Mouse (Mus musculus) cerebellum, adult 9-10 months (tissue): ENCODE results near the gene Jup.
A peak's percentile ranks its signal among the peaks of the same experiment; 100 is the strongest.

ENCODE experiments used
- DNase-seq: peaks from one replicate; pipeline ENCODE4 v3.0.0; 2022

Gene Jup

GRCm38 (mm10) chr11:100408076-100408834 lies 10.7 kb upstream of the Jup start:
- peak; percentile 90 for DNase-seq

DNA sequence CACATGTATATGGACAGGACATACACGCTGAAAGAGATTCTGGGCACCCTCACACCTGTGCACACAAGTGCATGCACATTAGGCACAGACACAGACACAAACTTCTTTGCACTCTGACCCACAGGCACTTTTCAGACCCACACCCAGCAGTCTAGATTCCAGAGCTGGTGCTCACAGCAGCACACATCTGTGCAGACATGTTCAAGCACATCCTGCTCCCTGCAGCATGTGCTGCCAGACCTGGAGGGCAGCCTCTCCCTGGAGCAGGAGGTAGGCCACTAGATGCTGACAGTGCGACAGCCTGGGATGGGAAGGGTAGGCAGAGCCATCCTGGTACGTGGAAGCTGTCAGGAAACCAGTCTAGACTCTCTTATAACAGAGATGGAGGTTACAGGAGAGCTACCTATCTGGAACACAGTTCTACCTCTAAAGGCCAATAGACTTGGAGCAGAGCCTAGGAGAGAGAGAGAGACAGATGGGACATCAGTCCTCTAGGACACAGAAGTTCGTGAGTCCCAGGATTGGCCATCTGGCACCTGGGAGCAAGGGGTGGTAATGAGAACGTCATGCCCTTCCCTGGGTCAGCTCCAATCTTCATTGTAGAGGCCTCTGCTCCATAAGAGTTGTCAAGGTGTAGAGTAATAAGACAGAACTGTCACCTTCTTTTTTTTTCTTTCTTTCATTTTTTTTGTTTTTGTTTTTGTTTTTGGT lies 9.6 kb upstream of the Jup start:
- peak; percentile 98 for DNase-seq

- peak; percentile 67 for DNase-seq
These were observed 8.7 kb upstream of the Jup start for GRCm38 (mm10) chr11:100406273-100406672.

DNA sequence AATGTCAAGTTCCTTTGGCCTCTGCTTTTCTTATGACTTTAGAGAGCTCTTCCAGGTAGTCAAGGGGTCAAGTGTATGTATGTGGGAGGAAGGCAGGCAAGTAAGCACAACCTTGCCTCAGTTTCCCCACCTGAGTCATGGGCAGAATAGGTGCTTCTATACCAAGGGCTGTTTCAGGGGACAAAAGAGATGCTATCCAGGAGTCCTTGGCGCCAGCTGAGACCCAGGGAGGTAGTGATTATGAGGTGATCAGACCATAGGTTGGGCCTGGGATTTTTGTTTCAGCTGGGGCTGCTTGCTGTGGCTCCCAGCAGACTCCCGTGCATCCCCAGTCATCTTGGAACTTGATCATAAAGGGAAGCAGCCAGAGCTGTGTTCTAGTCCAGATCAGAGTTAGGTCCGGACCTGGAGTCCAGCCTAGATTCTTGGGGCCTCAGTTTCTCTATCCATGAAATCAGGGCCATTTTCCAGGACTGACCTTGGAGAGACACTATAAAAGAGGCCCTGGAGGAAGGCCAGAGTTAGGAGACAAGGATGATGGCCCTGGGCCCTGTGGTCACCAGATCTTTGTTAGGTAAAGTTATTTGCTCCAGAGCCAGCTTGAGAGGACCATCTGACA lies 7.0 kb upstream of the Jup start:
- DNase-seq, result peak; percentile 57

DNA sequence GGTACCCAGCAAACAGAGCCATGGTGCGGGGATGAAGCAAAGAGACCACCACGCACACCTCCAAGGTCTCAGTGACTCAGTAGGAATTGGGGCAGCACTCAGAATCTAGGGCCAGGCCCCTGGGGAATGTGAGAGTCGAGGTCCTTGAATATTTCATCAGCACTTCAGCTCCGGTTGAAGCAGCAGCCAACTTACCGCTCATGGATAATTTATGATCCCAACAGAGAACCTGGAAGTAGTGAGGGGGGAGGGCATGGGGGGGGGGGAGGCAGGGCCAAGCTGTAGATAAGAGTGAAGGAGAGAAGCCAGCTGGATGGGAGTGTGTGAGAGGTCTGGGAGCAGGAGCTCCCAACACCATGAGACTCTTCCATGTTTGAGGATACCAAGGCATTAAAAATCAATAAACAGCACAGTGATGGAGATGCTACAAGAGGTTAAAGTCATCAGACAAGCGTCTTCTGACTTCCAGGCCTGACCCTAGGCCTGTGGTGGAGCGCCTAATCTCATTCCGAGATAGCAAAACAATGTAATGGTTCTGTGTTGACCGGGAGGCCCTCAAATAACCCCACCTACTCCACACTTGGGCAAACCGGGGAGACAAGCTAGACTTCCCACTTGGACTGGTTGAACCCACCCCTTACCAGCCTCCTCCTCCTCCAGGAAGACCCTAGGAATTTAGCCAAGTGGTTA lies 6.0 kb upstream of the Jup start:
- peak; percentile 42 for DNase-seq

- DNase-seq, result peak; percentile 44
These were observed 5.1 kb upstream of the Jup start for GRCm38 (mm10) chr11:100402682-100403081.

DNA sequence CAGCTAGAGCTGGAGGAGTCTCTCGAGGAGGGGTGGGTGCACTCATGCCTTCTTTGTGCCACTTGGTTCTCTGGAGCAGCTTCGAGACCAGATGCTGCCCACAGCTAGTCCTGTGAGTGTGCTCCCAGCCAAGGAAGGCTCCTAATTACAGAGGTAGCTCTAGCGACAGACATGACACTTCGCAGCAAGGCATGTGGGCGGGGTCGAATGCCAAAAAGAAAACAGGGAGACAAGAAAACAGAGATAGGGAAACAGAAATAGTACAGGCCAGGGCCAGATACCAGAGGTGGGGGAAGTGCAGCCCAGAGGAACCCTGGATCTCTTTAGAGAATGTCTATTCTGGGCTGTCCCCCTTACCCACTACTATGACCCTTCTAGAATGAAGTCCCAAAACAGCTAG lies 4.7 kb upstream of the Jup start:
- peak; percentile 50 for DNase-seq

GRCm38 (mm10) chr11:100400842-100401241 lies 3.3 kb upstream of the Jup start:
- DNase-seq, result peak; percentile 42

GRCm38 (mm10) chr11:100399727-100400538 lies 2.4 kb upstream of the Jup start:
- peak; percentile 61 for DNase-seq

DNA sequence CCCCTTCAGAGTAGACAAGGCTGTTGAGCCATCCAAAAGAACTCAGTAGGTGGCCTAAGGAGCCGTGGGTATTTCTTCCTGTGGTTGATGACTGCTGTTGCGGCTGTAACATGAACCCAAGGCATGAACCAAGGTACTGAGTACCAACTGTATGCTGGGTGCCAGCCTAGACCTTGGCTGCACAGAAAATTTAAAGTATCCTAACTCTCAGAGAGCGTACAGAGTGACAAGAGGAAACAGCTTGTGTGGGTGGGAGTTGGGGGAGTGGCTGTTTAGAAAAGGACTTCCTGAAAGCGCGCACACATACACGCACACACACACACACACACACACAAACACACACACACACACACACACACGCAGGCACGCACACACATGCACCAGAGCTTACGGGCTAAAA lies 1.8 kb upstream of the Jup start:
- DNase-seq, result no peak

DNA sequence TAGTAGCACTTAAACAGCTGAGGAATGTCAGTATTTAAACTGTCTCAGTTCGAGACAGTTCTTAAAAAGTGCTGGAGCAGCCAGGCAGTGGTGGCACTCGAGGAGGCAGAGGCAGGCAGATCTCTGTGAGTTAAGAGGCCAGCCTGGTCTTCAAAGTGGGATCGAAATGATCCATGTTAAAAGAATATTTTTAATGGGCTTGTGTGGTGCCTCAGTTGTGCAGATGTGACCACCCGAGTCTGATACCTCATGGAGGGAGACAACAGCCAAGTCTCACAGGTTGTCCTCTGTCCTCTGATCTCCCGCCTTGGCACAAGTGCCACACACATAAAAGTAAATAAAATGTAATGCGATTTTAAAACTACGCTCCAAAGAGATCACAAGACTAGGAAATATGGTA lies 954 bp upstream of the Jup start:
- DNase-seq, result peak; percentile 63

DNA sequence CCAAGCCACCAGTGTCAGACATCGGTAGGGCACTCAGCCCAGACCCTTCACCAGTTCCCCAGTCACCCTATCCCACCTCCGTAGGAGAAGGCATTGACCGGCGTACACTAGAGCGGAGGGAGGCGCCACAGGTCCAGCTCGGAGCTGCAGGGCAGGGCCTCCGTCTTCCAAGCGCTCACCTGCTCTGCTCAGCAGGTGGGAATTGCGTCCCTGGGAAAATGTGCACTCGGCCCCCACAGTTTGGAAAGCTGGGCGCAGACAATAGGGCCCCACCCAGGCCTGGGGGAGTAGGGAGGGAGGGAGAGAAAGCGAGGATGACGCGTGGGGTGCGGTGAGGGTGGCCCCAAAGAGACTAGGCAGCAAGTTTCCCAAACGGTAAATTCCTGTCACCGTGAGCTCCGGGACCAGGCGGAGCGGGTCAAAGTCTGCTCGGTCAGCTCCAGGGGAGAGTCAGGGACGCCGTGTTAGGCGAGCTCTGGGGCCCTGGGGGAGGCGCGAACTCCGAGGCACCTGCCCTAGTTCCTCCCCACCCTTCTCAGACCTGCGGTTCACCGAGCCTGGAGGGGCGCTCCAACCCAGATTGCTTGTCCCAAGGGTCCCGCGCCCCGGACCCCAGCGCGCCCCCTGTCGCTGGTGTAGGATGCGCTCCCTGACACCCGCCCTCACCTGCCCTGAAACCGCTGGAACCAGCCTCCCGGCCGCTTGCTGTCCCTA lies 520 bp downstream of the Jup start:
- peak; percentile 83 for DNase-seq

GRCm38 (mm10) chr11:100395861-100396631 lies 1.5 kb downstream of the Jup start:
- peak; percentile 84 for DNase-seq

GRCm38 (mm10) chr11:100395200-100395599 lies 2.4 kb downstream of the Jup start:
- DNase-seq, result peak; percentile 90

- DNase-seq, result peak; percentile 70
These were observed 3.0 kb downstream of the Jup start for GRCm38 (mm10) chr11:100394353-100395074.

DNA sequence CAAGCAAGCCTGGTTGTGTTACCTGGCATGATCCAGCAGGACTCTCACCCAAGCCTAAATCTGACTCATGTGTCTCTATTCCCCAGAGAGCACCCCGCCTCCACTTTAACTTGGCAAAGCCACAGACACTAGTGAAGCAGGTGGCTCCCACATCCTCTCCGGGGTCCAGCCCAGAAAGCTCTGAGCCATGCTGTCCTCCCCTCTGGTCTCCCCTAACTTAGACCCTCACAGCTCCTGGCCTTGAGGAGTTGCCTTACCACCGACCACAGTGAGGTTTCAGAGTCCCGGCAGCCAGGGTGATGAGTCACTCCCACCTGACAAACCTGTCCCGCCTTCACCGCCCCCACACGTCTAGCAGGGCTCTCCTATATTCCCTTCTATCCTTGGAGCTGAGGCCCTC lies 3.8 kb downstream of the Jup start:
- peak; percentile 76 for DNase-seq

GRCm38 (mm10) chr11:100392958-100393357 lies 4.6 kb downstream of the Jup start:
- peak; percentile 63 for DNase-seq

GRCm38 (mm10) chr11:100391884-100392345 lies 5.6 kb downstream of the Jup start:
- DNase-seq, result no peak

- peak; percentile 68 for DNase-seq
These were observed 6.3 kb downstream of the Jup start for GRCm38 (mm10) chr11:100391081-100391883.
